Mouse (Mus musculus) layer of hippocampus, adult 18-20 months (tissue): Measurements from ENCODE around the gene Gtf3c1. TPM values are rescaled to one million over a fixed set of nuclear protein-coding genes. Genes with fewer than 3 reads are reported as not detected.
A peak's percentile ranks its signal among the peaks of the same experiment; 100 is the strongest.
"Not testable (repeated sequence)": the region's sequence is repeated elsewhere in the genome, so short reads cannot be mapped to it uniquely, and the experiment has no call there.

Experiments used
- DNase-seq, 2 experiments: peaks; one replicate each; pipeline ENCODE4 v3.0.0; 2022; ENCODE audit warnings: low spot score in 2 of 2
- long read RNA-seq: library from polyadenylated mRNA; stranded (forward); transcript quantifications from one replicate; pipeline ENCODE4 v2.0.0, GENCODE M21; 2021
- total RNA-seq, 2 experiments: library from RNA; stranded (reverse); gene quantifications; 2 replicates each; pipeline ENCODE4 v1.2.3; 2021

The Gtf3c1 gene
- 100 to 1,000 TPM; 102 to 107 TPM for total RNA-seq
- long read RNA-seq, full-length matches to known transcripts = 60 of 94 reads
- long read RNA-seq, partial matches to known transcripts = 25 of 94 reads
- long read RNA-seq, other reads (novel, unspliced or antisense) = 9 of 94 reads

DNA sequence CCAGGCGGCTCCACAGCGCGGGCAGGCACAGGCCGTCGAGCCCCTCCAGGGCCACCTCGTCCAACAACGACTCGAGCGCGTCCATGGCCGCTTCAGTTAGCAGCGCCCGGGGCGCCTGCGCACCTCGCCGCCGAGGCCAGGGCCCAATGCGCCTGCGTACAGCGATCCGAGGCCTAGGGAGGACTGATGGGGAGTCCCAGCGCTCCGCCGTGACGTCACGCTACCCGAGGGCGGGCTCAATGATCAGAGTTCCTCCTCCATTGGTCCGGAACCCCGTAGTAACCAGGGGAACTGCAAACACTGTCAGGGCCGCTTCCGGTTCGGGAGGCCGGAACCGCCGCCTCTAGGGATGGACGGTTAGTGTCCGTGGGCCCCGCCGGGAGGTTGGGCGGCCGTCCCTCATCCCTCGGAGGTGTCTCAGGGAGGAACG, at the start of gene Gtf3c1, which contains the start of gene D430042O09Rik:
Gene Gtf3c1 (minus strand): TSS at position 188 of the 430 bp plus-strand sequence.
Gene D430042O09Rik (plus strand): TSS at position 296 of the 430 bp plus-strand sequence.
- DNase-seq = peak; percentile 100

DNA sequence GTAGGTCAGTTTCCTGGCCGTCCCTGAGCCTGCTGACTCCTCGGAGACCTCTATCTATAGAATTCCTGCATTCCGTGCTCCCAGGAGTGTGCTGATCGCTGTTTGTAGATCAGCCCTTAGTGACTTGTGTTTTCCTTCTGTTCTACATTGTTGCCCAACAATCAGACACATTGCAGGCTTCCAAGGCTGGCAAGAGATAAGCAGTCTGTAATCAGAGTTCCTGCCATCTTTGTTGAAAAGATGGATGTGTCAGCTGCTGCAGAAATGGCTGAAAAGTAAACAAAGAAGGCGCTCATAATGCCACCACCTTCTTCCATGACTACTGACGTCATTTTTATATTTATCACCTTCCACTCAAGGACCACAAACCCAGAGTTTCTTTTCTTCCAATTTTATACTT, 49.2 kb upstream of the Gtf3c1 start:
- no peak for DNase-seq

DNA sequence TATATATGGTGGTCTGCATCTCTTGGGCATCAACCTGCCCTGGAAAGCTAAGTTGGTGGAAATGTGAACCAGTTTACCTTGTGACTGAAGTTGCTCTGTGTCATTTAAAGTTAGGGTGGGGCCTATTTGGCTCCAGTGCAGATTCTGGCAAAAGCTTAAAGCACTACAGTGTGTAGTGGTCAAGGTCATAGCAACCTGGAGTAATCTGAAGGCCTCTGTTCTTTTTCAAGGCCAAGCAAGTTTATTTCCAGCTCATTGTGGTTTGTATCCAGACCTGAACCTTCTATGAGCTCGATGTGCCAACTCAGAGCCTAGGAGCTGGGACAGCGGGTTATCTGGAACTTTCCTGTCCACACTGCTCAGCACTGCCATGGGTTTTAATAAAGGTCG, 45.7 kb upstream of the Gtf3c1 start:
- no peak for DNase-seq

DNA sequence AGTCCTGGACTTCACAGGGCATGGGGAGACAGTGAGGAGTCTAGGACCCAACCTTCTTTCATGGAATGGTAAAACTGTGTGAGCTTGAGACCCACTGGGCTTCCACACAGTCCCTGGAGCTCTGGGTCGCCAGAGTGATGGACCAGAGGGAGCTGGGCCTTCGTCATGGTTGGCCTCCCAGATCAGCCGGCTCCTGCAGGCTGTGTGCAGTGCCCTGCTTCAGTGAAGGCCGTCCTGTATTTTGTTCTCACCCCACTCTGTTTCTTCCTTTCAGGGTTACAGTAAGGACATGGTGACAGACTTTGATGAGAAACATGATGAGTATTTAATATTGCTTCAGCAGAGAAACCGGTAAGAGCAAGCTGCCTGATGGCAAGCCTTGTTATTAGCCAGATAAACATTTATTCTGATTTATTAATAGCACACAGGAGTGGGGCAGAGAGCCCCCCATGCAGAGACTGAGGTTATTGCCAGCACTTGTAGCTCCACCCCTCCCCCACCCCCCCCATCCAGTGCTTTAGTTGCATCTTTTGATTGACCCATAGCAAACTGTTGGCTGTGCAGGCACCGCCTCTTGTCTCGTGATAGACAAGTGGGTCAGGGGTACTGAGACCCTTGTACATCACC, 45.2 kb upstream of the Gtf3c1 start:
- no peak for DNase-seq

DNA sequence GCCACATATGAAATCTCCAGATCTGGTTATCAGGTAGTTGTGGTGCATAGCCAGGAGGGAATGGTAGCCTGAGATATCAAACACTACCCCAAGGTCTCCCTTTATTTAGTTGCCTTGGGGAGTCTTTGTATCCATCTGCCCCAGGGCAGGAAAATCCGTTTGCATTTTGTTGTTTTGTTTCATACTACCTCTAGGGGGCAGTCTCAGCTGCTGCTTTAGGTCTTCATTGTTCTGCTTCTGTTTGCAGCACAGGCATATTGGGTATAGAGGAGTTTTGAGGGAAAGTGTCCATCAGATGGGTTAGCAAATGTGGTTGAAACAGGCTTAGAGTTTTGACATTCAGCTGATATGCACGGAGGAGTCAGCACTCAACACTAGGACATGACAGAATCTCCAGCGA, 40.6 kb upstream of the Gtf3c1 start:
- peak in 1 of 2 experiments; percentile 37 for DNase-seq

DNA sequence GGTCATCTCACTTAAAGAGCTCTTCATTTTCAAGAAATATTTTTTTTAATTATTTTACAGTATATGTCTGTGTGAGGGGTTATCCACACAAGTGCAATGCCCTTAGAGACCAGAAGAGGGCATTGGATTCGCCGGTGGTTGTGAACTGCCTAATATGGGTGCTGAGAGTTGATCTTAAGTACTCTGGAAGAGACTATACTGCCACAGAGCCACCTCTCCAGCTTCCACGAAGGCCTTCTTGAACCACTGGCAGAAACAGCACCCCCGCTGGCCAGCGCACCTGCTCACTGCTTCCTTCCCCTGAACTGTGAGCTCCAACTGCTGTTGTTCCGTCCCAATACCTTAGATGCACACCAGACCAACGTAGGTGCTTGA, 39.7 kb upstream of the Gtf3c1 start:
- DNase-seq = no peak

DNA sequence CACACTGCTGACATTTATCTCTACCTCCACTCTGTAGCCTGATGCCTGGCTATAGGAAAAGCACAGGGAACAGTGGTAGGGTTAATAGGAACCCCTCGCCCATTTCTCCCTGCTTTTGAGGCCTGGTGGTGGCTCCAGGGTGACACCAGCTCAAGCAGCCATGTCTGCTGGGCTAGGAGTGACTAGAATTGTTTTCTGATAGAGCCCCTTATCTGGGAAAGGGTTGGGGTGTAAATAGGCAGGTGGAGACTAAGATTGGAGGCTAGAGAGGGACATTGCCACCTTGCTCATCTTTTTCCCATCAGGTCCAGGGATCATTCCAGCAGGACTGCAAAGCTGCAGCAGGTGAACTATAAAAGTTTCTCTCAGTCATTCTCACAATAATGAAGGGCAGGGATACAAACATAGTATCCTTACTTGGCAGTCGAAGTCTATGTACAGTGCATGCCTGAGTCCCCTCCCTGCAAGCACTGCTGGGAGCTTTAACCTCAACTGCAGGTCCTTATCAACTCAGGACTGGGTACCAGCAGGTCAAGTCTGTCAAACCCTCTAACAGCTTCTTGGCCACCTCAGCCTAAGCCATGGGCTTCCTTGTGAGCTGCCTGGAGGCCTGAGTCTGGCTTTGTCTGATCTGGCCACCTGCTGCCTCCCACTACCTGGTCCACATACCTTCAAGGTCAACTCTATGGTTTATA, 39.2 kb upstream of the Gtf3c1 start:
- DNase-seq = no peak

DNA sequence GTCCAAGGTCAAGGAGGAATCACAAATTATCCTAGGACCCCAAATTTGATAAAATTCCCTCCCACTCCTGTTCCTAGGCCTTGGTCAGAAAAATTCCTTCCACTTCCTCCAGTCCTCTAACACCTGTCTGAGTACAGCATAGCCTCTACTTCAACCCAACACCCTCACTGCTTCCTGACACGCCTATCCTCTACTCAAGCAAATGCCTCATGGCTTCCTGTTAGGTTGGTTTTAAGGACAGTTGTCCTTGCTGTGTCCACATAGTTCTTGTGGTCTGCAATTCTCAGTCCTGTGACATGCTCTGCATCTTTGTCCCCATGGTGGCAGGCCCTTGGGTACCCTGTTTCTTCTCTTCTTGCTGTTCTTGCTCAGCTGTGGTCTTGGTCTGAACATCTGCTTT, 37.2 kb upstream of the Gtf3c1 start:
- no peak for DNase-seq

DNA sequence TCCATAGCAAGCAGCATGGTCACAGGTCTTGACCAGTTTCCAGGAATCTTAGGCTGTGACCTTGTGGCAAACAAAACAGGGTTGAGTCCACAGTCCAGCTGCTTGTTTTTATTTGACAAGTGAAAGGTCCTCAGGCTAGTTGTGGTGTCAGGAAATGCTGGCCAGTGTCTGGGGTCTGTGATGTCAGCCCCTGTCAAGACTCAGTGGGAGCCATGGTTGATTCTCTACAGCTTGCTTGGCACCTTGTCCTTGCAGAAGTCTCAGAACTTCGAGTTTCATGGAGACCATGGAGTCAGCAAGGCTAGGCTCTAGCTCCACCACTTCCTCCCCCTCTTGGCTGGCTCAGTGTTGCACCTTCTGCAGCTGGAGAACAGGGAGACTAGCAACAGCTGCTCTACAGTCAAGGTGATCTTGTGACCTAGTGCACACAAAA, 33.7 kb upstream of the Gtf3c1 start:
- no peak for DNase-seq

DNA sequence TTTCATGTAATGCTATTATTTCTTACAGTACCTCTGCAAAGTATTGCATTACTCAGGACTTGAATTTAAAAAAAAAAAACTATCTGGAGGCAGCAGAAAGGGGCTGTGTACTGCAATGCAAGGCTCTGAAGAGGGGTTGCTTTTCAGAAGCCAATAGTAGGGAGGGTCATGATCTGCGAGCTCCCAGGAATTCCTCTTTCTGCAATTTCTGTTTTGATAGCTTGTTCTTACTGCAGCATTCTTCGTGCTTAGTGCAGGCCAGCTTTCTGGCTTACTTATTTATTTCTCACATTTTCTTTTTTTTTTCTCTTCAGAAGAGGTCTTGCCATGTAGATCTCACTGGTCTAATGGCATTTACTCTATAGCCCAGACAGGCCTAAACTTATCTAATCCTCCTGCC, 32.9 kb upstream of the Gtf3c1 start:
- no peak for DNase-seq

DNA sequence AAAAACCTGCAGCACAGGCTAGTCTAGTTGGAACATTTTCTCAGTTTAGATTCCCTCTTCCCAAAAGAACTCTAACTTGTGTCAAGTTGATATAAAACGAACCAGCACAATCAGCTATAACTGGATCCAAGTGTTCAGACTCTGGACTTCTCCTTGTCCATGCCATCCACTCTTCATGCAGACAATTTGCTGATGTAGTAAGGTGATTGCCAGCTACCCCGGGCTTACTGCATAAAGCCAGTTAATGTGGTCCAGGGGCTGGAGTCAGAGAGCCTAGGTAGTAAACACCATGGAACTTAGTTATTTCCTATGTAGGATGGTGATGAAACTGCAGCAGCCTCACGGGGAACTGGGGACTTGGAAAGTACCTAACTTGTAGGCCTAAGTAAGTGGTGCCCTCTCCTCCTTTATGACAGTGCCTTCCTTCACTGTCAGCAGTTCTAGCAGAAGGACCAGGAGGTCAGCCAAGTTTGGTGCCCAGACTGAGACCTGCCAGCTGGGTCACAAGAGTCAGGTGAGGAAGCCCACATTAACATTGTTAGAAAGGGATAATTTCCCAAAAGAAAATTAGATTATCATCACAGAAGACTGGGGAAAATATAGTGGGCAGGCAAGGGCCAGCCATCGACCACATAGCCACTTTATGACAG, 28.9 kb upstream of the Gtf3c1 start:
- no peak for DNase-seq

DNA sequence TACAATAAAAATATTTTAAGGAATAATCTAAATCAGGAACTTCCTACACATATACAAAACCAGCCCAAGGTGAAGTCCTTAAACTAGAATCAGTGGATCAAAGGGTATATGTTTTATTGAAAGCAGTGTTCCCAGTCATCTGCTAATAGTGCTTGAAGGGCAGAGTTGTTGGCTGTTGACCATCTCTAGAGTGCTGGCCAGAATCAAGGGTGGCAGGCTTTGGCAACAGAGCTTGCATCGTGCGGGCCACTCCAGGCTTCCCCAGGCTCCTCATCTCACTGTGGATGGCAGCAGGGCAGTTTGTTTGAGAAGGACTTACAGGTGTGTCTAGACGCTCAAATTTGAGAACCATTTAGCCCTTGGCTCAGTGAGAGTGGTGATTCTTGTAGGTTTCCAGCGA, 26.2 kb upstream of the Gtf3c1 start:
- no peak for DNase-seq

DNA sequence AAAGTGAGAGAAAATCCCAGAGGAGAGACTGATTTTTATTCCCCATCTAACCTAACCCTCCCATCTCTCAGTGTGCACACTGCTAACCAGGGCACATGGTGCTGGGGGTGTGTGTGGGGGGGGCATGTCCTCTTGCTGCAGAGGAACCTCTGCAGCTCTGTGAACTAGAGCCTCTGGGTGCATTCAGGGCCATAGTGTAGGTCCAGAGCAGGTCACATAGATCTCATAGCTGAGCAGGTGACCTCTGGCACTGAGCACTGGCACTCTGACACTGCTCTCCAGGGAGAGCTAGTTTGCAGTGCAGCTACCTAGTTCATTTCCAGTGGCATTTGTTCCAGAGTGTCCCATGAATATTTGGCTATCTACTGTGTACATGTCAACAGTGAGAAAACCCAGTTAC, 24.1 kb upstream of the Gtf3c1 start:
- DNase-seq = no peak

DNA sequence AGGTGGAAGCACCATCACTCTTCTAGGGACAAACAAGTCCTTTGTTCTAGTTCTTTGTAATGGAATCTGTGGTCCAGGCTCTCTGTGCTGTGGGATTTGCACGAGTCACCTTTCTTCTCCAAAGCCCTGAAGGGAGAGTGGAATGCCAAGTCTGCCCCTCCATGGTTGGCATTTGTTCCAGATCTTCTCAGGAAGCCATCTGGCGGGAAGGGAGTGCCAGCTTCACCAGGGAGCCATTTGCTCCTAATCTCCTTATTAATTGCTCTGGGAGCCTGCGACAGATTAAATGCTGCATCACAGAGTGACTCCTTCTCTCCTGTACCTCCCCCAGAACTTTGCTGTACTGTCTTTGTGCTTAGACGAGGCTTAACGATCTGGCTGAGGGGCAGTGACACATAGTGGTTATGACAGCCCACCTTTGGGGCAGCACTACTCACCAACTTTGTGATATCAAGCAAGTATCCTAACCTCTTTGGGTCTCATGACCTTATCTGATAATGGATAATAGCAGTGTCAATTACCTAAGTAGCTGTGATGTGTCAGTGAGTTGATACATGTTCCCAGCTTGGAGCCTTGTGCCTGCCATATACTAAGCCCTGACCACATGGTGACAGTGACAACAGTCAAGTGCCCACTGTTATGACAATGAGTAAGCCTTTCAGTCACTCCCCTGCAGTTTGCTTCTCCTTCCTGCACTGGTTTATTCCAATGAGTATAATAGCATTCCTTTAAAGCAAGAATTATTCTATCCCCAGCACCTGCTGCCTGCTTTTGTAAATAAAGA, 15.8 kb upstream of the Gtf3c1 start:
- DNase-seq = peak; percentile 74 to 80

DNA sequence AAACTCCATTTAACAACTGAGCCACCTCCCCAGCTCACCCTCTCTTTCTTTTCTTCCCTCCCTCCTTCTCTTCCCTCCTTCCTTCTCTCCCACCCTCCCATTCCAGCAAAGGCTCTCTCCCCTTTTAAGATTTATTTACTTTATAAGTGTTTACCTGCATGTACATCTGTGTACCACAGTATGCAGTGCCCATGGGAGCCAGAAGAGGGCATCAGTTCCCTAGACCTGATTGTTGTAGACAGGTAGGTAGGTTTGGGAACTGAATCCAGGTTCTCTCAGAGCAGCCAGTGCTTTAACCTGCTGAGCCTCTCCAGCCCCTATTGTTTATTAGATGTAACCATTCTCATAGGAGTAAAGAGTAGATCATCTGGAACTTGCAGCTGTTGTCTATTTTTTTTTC, 14.5 kb upstream of the Gtf3c1 start:
- no peak for DNase-seq

DNA sequence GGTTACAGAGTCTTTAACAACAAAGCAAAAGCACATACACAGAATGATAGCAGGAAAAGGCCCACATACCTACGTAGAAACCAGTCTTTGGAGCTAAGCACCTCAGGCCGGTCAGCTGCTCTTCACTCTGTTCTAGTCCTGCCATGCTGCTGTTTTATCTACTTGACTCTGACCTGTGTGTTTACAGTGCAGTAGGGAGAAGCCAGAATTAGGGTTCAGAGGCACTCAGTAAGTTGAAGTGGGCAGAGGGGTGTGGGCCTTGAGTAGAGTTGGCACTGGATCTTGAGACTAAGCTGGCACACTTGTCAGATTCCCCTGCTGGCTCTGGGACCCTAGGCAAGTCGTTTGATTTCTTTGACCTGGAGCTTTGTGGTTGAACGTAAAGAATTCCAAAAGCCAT, 13.5 kb upstream of the Gtf3c1 start:
- DNase-seq = no peak

DNA sequence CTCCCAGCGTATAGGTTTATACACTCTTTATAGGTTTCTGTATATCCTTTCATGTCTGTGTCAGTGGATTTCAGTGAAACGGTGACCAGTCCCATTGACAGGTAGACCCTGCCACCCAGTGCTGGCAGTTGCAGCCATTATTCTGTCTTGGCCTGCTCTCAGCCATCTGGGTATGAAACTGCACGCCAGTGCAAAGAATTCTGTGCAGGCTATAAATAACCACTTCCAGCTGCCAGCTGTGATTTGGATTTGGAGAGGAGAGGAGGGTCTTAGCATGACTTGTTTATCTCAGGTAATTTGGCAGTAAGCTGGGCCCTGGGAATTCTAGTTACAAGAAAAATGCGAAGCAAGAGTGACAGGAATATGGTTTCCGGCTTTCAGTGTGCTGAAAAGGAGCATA, 12.8 kb upstream of the Gtf3c1 start:
- DNase-seq = no peak

DNA sequence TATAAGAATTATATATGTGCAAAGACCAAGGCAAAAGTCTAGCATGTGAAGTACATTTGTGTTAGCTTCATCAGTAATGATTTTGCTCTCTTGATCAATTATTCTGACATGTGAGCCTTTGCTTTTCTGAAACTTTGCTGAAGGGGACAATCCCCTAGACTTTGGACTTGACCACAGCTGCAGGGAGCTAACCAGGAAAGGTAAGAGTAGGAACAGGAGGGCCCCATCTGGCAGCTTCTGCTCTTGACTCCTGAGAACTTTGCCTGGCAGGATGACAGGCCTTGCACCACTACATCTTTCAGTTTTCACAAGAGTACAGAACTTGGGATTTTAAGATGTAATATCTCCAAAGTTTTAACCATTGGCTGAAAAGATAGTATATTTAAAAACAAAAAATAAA, 10.0 kb upstream of the Gtf3c1 start:
- DNase-seq = no peak

DNA sequence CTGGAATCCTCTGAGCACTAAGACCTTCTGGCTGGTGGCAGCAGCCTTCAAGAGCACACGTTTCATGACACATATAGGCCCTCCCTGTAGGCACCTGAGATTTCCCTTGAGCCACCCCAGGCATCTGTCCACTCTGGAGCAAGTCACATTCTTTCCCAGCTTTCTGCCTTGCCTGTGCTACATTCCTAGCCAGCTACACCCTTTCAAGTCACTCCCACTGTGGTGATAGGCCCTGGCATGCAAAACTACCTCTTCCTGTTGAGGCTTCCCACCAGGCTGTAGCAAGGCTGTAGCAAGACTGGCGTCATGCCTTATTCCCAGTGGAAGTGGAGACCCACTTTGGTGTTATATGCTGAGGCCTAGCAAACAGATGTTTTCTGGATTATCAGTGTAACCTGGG, 9.1 kb upstream of the Gtf3c1 start:
- no peak for DNase-seq

DNA sequence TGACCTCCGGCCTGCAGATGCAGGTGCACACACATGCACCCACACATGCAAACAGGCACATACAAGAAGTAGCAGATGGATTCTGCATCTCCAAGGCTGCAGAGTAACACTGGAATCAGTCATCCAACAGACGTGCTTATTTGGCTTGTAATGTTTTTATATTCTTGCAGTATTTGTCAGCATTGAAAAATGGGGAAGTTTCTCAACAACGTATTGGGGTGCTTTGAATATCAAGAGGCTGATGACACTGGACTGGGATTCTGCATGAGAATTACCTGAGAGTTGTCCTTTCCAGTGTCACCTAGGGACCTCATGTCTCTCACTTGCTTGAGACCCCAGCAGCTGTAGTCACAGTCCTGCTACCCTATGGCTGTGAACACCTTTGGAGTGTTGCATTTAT, 7.2 kb upstream of the Gtf3c1 start:
- no peak for DNase-seq

DNA sequence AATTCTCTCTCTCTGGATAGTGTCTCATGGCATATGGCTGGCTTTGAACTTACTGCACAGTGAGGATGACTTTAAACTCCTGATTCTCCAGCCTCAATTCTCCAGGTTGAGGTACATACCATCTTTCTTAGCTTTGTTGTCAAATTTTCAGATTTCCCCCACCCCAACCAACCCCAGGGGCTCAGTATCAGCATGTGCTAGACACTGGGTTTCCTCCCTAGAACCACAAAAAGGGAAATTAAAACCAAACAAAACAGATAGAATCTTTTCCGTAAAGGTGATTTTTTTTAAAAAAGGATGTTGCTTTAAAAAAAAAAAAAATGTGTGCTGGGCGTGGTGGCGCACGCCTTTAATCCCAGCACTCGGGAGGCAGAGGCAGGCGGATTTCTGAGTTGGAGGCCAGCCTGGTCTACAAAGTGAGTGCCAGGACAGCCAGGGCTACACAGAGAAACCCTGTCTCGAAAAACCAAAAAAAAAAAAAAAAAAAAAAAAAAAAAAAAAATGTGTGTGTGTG, 6.0 kb upstream of the Gtf3c1 start:
- not testable (repeated sequence) for DNase-seq
